Mouse (Mus musculus) left cerebral cortex, postnatal 25 days (tissue): ENCODE data around the gene Kcnj1. TPM values are rescaled to one million over a fixed set of nuclear protein-coding genes. Genes with fewer than 3 reads are reported as not detected.

Experiments
- DNase-seq, 2 experiments: peaks; one replicate each; pipeline ENCODE4 v3.0.0; 2022; ENCODE audit warnings: low spot score in 2 of 2, mixed read lengths in 1 of 2
- intact Hi-C: fragments of 180-260 bp; cut with DNase I; formaldehyde crosslinking; loops from one replicate; pipeline ENCODE4 v1.15.1; 2025
- total RNA-seq, 2 experiments: library from RNA; stranded (reverse); gene quantifications; 2 replicates each; pipeline ENCODE4 v1.2.3; 2021

Kcnj1 gene
- total RNA-seq, result not detected

GRCm38 (mm10) chr9:32372202-32372601, at the start of gene Kcnj1:
Gene Kcnj1 (plus strand): TSS chr9:32372493.
- intact Hi-C loops, result no loop called here
- DNase-seq, result no peak

- intact Hi-C loops, result no loop called here
- DNase-seq, result no peak
Measured at GRCm38 (mm10) chr9:32323610-32324009, 48.7 kb upstream of the Kcnj1 start.

DNA sequence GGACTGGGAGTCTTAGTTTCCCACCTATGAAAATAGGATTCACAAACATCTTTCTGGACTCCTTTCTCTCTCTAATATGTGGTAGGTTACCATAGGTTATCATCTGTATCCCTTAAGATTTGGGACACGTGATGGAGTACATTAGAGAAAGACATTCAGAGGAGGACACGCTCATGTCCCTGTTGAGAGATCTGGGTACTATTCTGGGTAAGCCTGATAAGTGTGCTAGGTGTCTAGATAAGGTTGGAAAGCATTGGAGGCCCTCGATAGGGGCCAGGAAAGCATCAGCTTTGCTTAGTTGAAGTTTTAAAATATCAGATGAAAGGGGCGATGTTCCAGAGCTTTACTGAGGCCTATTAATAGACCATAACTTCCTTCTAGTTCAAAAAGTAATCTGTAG, 43.5 kb upstream of the Kcnj1 start:
- intact Hi-C loops, result no loop called here
- no peak for DNase-seq

GRCm38 (mm10) chr9:32331162-32331561, 41.1 kb upstream of the Kcnj1 start:
- intact Hi-C loops, result no loop called here
- DNase-seq, result no peak

GRCm38 (mm10) chr9:32335389-32336150, 36.7 kb upstream of the Kcnj1 start:
- intact Hi-C loops, result no loop called here
- DNase-seq, result no peak

DNA sequence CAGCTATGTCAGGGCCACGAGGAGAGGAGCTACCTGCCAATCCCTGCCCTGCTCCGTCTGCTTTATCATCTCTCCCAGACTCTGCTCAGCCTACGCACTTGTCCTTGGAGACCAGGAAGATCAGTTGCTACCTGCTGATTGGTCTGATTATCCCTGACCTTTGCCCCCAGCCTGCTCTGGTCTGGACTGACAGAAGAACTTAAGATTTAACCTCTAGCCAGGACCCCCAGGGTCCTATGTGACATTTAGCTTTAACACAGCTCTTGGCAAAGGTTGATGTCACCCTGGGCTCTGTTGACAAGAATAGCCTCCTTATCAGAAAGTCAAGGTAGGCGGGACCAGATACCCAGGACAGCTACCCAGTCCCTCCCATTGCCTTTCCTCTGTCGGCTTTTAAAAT, 31.5 kb upstream of the Kcnj1 start:
- no peak for DNase-seq
- intact Hi-C loops, result loop anchor here (10.0 kb wide), 1 partner anchor 786 kb away; no protein-coding TSS in a partner anchor

GRCm38 (mm10) chr9:32342929-32343328, 29.4 kb upstream of the Kcnj1 start:
- intact Hi-C loops, result loop anchor here (10.0 kb wide), 1 partner anchor 788 kb away; no protein-coding TSS in a partner anchor
- no peak for DNase-seq

GRCm38 (mm10) chr9:32344051-32344450, 28.2 kb upstream of the Kcnj1 start, which contains the start of gene Kcnj5:
Gene Kcnj5 (minus strand): TSS chr9:32344350.
- intact Hi-C loops, result loop anchor here (10.0 kb wide), 1 partner anchor 789 kb away; no protein-coding TSS in a partner anchor

DNA sequence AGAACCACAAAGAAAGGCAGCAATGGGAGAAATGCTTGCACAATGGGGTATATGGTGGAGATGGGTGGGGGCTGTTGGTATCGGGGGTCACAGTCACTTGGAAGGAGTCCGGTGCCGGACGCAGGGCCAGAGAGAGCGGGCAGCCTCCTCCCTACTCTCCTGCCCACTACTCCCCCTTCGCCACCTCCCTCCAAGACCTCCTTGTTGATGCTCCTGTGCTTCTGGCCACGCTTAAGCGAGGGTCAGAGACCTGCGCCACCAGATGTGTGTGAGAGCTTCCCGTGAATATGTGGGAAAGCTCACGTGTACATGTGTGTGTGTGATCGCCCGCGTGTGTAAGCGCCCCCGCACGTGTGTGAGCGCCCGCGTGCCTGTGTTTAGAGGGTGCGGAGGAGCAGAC, 27.8 kb upstream of the Kcnj1 start:
- DNase-seq, result peak; percentile 10 to 38
- intact Hi-C loops, result loop anchor here (10.0 kb wide), 1 partner anchor 790 kb away; no protein-coding TSS in a partner anchor

More at GRCm38 (mm10) chr9:32344051-32344450, 28.2 kb upstream of the Kcnj1 start, which contains the start of gene Kcnj5:
- DNase-seq, result no peak

GRCm38 (mm10) chr9:32348096-32348495, 24.2 kb upstream of the Kcnj1 start:
- DNase-seq, result no peak
- intact Hi-C loops, result loop anchor here (10.0 kb wide), 1 partner anchor 793 kb away; no protein-coding TSS in a partner anchor

DNA sequence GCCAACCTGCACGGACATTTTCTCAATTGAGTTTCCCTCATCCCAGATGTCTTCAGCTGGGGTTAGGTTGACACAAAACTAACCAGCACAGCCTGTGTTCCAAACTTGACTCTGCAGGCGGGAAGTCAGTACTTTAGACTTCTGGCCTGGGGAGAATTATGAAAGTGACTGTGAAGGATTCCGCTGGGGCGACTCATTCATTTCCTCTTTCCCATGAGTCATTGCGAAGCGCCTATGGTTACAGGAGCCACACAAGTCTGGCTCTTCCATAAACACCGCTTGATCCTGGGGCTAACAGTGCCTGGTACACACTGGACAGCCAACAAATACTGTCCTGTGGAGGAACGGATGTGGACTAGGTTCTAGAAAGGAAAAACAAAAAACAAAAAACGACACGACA, 22.9 kb upstream of the Kcnj1 start:
- DNase-seq, result no peak
- intact Hi-C loops, result loop anchor here (10.0 kb wide), 1 partner anchor 795 kb away; no protein-coding TSS in a partner anchor

- intact Hi-C loops, result loop anchor here (1.0 to 5.0 kb wide), 3 partner anchors 78 to 744 kb away; no protein-coding TSS in a partner anchor
- DNase-seq, result peak; percentile 76 to 81
Measured at GRCm38 (mm10) chr9:32350332-32350731, 22.0 kb upstream of the Kcnj1 start.

GRCm38 (mm10) chr9:32360770-32361169, 11.5 kb upstream of the Kcnj1 start:
- intact Hi-C loops, result no loop called here
- DNase-seq, result no peak

- intact Hi-C loops, result no loop called here
- no peak for DNase-seq
Measured at GRCm38 (mm10) chr9:32368812-32369211, 3.5 kb upstream of the Kcnj1 start.

- DNase-seq, result no peak
- intact Hi-C loops, result no loop called here
Measured at GRCm38 (mm10) chr9:32369388-32369787, 2.9 kb upstream of the Kcnj1 start.

- no peak for DNase-seq
- intact Hi-C loops, result no loop called here
Measured at GRCm38 (mm10) chr9:32373656-32374055, 1.4 kb downstream of the Kcnj1 start.

DNA sequence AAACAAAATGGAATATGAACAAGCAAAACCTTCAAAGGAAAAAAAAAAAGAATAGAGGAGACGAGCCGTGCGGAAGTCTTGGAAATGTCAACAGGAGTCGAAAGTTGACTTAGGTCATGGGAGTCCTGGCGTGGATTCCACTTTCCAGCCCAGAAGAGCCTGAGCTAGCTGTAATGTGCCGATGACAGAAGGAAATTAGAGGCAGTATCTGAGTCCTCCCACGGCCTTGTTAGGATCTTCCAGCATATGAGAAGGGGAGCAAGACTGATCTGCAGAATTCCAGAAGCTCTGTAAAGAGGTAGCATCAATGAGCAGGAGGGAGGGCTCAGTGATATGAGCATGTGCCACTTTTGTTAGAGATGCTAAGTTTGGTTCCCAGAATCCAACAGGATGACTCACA, 3.7 kb downstream of the Kcnj1 start:
- intact Hi-C loops, result no loop called here

GRCm38 (mm10) chr9:32376863-32377590, 4.7 kb downstream of the Kcnj1 start:
- intact Hi-C loops, result no loop called here
- DNase-seq, result no peak

More for the DNA sequence above, 3.7 kb downstream of the Kcnj1 start:
- DNase-seq, result no peak

DNA sequence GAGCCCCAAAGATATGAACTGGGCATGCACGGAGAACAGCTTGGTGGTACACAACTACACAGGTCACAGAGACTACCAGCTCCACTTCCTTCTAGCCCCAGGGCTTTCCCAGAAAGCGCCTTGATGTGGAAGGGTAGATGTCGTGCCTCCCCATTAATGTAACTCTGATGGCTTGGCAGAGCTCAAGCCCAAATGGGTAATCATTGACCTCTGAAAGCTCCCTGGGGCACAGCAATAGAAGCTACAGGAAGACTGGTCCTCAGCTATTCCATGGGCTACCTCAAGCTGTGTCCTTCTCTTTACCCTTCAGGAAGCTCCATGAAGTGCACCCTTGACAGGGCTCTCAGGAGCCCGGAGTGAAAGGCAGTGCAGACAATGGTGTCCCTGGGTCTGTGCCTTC, 12.6 kb downstream of the Kcnj1 start:
- DNase-seq, result no peak
- intact Hi-C loops, result no loop called here

DNA sequence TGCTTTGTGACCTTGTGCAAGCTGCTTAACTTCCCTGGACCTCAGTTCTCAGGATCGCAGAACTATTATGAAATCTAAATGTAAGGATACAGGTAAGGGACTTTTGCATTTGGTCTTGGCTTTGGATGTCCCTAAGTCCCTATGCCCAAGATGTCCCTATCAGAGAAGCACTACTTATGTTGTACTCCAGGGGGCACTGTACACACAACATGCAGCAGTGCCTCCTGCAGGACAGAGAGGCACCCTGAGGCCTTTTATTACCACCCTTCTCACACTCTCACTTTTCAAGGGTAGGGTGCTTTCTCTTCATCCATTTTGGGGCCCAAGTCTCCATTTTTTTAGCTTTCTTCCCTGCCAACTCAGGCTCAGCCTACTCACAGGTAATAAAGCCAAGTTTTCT, 15.8 kb downstream of the Kcnj1 start:
- DNase-seq, result no peak
- intact Hi-C loops, result no loop called here
